Mouse (Mus musculus) subcutaneous adipose tissue, adult 2 months (tissue): ENCODE data around the gene Slc5a7. TPM values are rescaled to one million over a fixed set of nuclear protein-coding genes. Genes with fewer than 3 reads are reported as not detected.

Experiments used
- polyA plus RNA-seq: library from polyadenylated mRNA; depleted of rRNA; stranded (reverse); fragments of >200 nt; gene quantifications from 2 replicates; pipeline ENCODE4 v1.2.3, GENCODE M21; 2012; ENCODE audit warnings: low replicate concordance; rRNA removed

Slc5a7 gene
- 0.05 and 1.6 TPM in 2 replicates for polyA plus RNA-seq

GRCm38 (mm10) chr17:54298934-54299333 lies at the start of gene Slc5a7:
Gene Slc5a7 (minus strand): TSS chr17:54299034.

